Mouse (Mus musculus): Measurements from ENCODE around the gene Krtap4-8. TPM values are rescaled to one million over a fixed set of nuclear protein-coding genes. Genes with fewer than 3 reads are reported as not detected.
"Not testable (repeated sequence)": the region's sequence is repeated elsewhere in the genome, so short reads cannot be mapped to it uniquely, and the experiment has no call there.

Gene Krtap4-8
- total RNA-seq (2015), result not detected in 2 replicates
- total RNA-seq (2017), result not detected in 2 replicates

GRCm38 (mm10) chr11:99780604-99781003, at the start of gene Krtap4-8:
Gene Krtap4-8, minus strand, starts transcription at chr11:99780704.
- ATAC-seq (ENCODE audit: poor library complexity, severe bottlenecking), result no peak

- not testable (repeated sequence) for ATAC-seq (ENCODE audit: poor library complexity, severe bottlenecking)
Measured at GRCm38 (mm10) chr11:99815566-99815965, 35.1 kb upstream of the Krtap4-8 start, which contains the start of gene Gm11564. Gene Gm11564, minus strand, starts transcription at chr11:99815666.

GRCm38 (mm10) chr11:99809792-99810191, 29.3 kb upstream of the Krtap4-8 start, which contains the start of gene Krtap4-13:
Gene Krtap4-13, minus strand, starts transcription at chr11:99809892.
- ATAC-seq (ENCODE audit: poor library complexity, severe bottlenecking), result not testable (repeated sequence)

- ATAC-seq (ENCODE audit: poor library complexity, severe bottlenecking), result not testable (repeated sequence)
Measured at GRCm38 (mm10) chr11:99804346-99804745, 23.8 kb upstream of the Krtap4-8 start, which contains the start of gene Gm11554. Gene Gm11554, minus strand, starts transcription at chr11:99804446.

- ATAC-seq (ENCODE audit: poor library complexity, severe bottlenecking), result not testable (repeated sequence)
Measured at GRCm38 (mm10) chr11:99798832-99799231, 18.3 kb upstream of the Krtap4-8 start, which contains the start of gene Gm11569. Gene Gm11569, minus strand, starts transcription at chr11:99798932.

GRCm38 (mm10) chr11:99793367-99793766, 12.9 kb upstream of the Krtap4-8 start, which contains the start of gene Gm11596:
Gene Gm11596, minus strand, starts transcription at chr11:99793467.
- ATAC-seq (ENCODE audit: poor library complexity, severe bottlenecking), result no peak

GRCm38 (mm10) chr11:99784900-99785299, 4.4 kb upstream of the Krtap4-8 start, which contains the start of gene Krtap4-9:
Gene Krtap4-9, plus strand, starts transcription at chr11:99785200.
- ATAC-seq (ENCODE audit: poor library complexity, severe bottlenecking), result not testable (repeated sequence)

GRCm38 (mm10) chr11:99778401-99778800, 2.1 kb downstream of the Krtap4-8 start:
- no peak for ATAC-seq (ENCODE audit: poor library complexity, severe bottlenecking)

- not testable (repeated sequence) for ATAC-seq (ENCODE audit: poor library complexity, severe bottlenecking)
Measured at GRCm38 (mm10) chr11:99772813-99773212, 7.7 kb downstream of the Krtap4-8 start, which contains the start of gene Gm11595. Gene Gm11595, minus strand, starts transcription at chr11:99772913.

GRCm38 (mm10) chr11:99768410-99768809, 12.1 kb downstream of the Krtap4-8 start:
- no peak for ATAC-seq (ENCODE audit: poor library complexity, severe bottlenecking)

- ATAC-seq (ENCODE audit: poor library complexity, severe bottlenecking), result no peak
Measured at GRCm38 (mm10) chr11:99758877-99759276, 21.6 kb downstream of the Krtap4-8 start.

GRCm38 (mm10) chr11:99743985-99744384, 36.5 kb downstream of the Krtap4-8 start:
- ATAC-seq (ENCODE audit: poor library complexity, severe bottlenecking), result no peak

- ATAC-seq (ENCODE audit: poor library complexity, severe bottlenecking), result no peak
Measured at GRCm38 (mm10) chr11:99734190-99734589, 46.3 kb downstream of the Krtap4-8 start, which contains the start of gene Gm14180. Gene Gm14180, minus strand, starts transcription at chr11:99734290.

Other genes starting within 250 kb of the Krtap4-8 start
Only the 30 nearest of the 43 such genes appear.
- gene Krtap9-3, start 182.6 kb downstream of the Krtap4-8 start, total RNA-seq (2015), result not detected in 2 replicates
- gene Krtap9-3, start 182.6 kb downstream of the Krtap4-8 start, total RNA-seq (2017), result not detected in 2 replicates
- gene Gm11938, start 177.4 kb downstream of the Krtap4-8 start, total RNA-seq (2015), result not detected in 2 replicates
- gene Gm11938, start 177.4 kb downstream of the Krtap4-8 start, total RNA-seq (2017), result not detected in 2 replicates
- not detected in 2 replicates for gene Gm11937, start 170.5 kb downstream of the Krtap4-8 start, total RNA-seq (2015)
- not detected in 2 replicates for gene Gm11937, start 170.5 kb downstream of the Krtap4-8 start, total RNA-seq (2017)
- gene Krtap2-4, start 165.9 kb downstream of the Krtap4-8 start, total RNA-seq (2015), result not detected in 2 replicates
- not detected in 2 replicates for gene Krtap2-4, start 165.9 kb downstream of the Krtap4-8 start, total RNA-seq (2017)
- gene Gm11562, start 160.3 kb downstream of the Krtap4-8 start, total RNA-seq (2015), result not detected in 2 replicates
- not detected in 2 replicates for gene Gm11562, start 160.3 kb downstream of the Krtap4-8 start, total RNA-seq (2017)
- gene Krtap4-1, start 152.5 kb downstream of the Krtap4-8 start, total RNA-seq (2015), result not detected in 2 replicates
- not detected in 2 replicates for gene Krtap4-1, start 152.5 kb downstream of the Krtap4-8 start, total RNA-seq (2017)
- not detected in 2 replicates for gene Krtap4-2, start 145.6 kb downstream of the Krtap4-8 start, total RNA-seq (2015)
- gene Krtap4-2, start 145.6 kb downstream of the Krtap4-8 start, total RNA-seq (2017), result not detected in 2 replicates
- not detected in 2 replicates for gene Krtap4-7, start 136.6 kb downstream of the Krtap4-8 start, total RNA-seq (2015)
- gene Krtap4-7, start 136.6 kb downstream of the Krtap4-8 start, total RNA-seq (2017), result not detected in 2 replicates
- not detected in 2 replicates for gene Gm11555, start 130.5 kb downstream of the Krtap4-8 start, total RNA-seq (2015)
- not detected in 2 replicates for gene Gm11555, start 130.5 kb downstream of the Krtap4-8 start, total RNA-seq (2017)
- gene Gm11563, start 121.7 kb downstream of the Krtap4-8 start, total RNA-seq (2015), result not detected in 2 replicates
- gene Gm11563, start 121.7 kb downstream of the Krtap4-8 start, total RNA-seq (2017), result not detected in 2 replicates
- not detected in 2 replicates for gene Krtap4-6, start 114.7 kb downstream of the Krtap4-8 start, total RNA-seq (2015)
- gene Krtap4-6, start 114.7 kb downstream of the Krtap4-8 start, total RNA-seq (2017), result not detected in 2 replicates
- gene Gm14190, start 90.0 kb downstream of the Krtap4-8 start, total RNA-seq (2015), result not detected in 2 replicates
- not detected in 2 replicates for gene Gm14190, start 90.0 kb downstream of the Krtap4-8 start, total RNA-seq (2017)
- gene Gm14180, start 46.4 kb downstream of the Krtap4-8 start, total RNA-seq (2015), result not detected in 2 replicates
- not detected in 2 replicates for gene Gm14180, start 46.4 kb downstream of the Krtap4-8 start, total RNA-seq (2017)
- not detected in 2 replicates for gene Gm11595, start 7.8 kb downstream of the Krtap4-8 start, total RNA-seq (2015)
- not detected in 2 replicates for gene Gm11595, start 7.8 kb downstream of the Krtap4-8 start, total RNA-seq (2017)
- not detected in 2 replicates for gene Krtap4-9, start 4.5 kb upstream of the Krtap4-8 start, total RNA-seq (2015)
- gene Krtap4-9, start 4.5 kb upstream of the Krtap4-8 start, total RNA-seq (2017), result not detected in 2 replicates
- gene Gm11596, start 12.8 kb upstream of the Krtap4-8 start, total RNA-seq (2015), result not detected in 2 replicates
- not detected in 2 replicates for gene Gm11596, start 12.8 kb upstream of the Krtap4-8 start, total RNA-seq (2017)
- gene Gm11569, start 18.2 kb upstream of the Krtap4-8 start, total RNA-seq (2015), result not detected in 2 replicates
- gene Gm11569, start 18.2 kb upstream of the Krtap4-8 start, total RNA-seq (2017), result not detected in 2 replicates
- gene Gm11554, start 23.7 kb upstream of the Krtap4-8 start, total RNA-seq (2015), result not detected in 2 replicates
- gene Gm11554, start 23.7 kb upstream of the Krtap4-8 start, total RNA-seq (2017), result not detected in 2 replicates
- gene Krtap4-13, start 29.2 kb upstream of the Krtap4-8 start, total RNA-seq (2015), result not detected in 2 replicates
- not detected in 2 replicates for gene Krtap4-13, start 29.2 kb upstream of the Krtap4-8 start, total RNA-seq (2017)
- not detected in 2 replicates for gene Gm11564, start 35.0 kb upstream of the Krtap4-8 start, total RNA-seq (2015)
- not detected in 2 replicates for gene Gm11564, start 35.0 kb upstream of the Krtap4-8 start, total RNA-seq (2017)
- not detected in 2 replicates for gene 2300003K06Rik, start 57.4 kb upstream of the Krtap4-8 start, total RNA-seq (2015)
- not detected in 2 replicates for gene 2300003K06Rik, start 57.4 kb upstream of the Krtap4-8 start, total RNA-seq (2017)
- gene Krtap4-16, start 70.9 kb upstream of the Krtap4-8 start, total RNA-seq (2015), result not detected in 2 replicates
- gene Krtap4-16, start 70.9 kb upstream of the Krtap4-8 start, total RNA-seq (2017), result not detected in 2 replicates
- gene Gm11568, start 77.2 kb upstream of the Krtap4-8 start, total RNA-seq (2015), result not detected in 2 replicates
- not detected in 2 replicates for gene Gm11568, start 77.2 kb upstream of the Krtap4-8 start, total RNA-seq (2017)
- gene Gm11559, start 83.8 kb upstream of the Krtap4-8 start, total RNA-seq (2015), result not detected in 2 replicates
- not detected in 2 replicates for gene Gm11559, start 83.8 kb upstream of the Krtap4-8 start, total RNA-seq (2017)
- not detected in 2 replicates for gene Krtap9-1, start 92.7 kb upstream of the Krtap4-8 start, total RNA-seq (2015)
- not detected in 2 replicates for gene Krtap9-1, start 92.7 kb upstream of the Krtap4-8 start, total RNA-seq (2017)
- not detected in 2 replicates for gene Gm11567, start 98.5 kb upstream of the Krtap4-8 start, total RNA-seq (2015)
- not detected in 2 replicates for gene Gm11567, start 98.5 kb upstream of the Krtap4-8 start, total RNA-seq (2017)
- gene Krtap31-1, start 127.2 kb upstream of the Krtap4-8 start, total RNA-seq (2015), result not detected in 2 replicates
- gene Krtap31-1, start 127.2 kb upstream of the Krtap4-8 start, total RNA-seq (2017), result not detected in 2 replicates
- not detected in 2 replicates for gene Gm11565, start 134.0 kb upstream of the Krtap4-8 start, total RNA-seq (2015)
- not detected in 2 replicates for gene Gm11565, start 134.0 kb upstream of the Krtap4-8 start, total RNA-seq (2017)
- gene Krtap31-2, start 155.6 kb upstream of the Krtap4-8 start, total RNA-seq (2015), result not detected in 2 replicates
- not detected in 2 replicates for gene Krtap31-2, start 155.6 kb upstream of the Krtap4-8 start, total RNA-seq (2017)
- gene Krtap9-5, start 167.8 kb upstream of the Krtap4-8 start, total RNA-seq (2015), result not detected in 2 replicates
- gene Krtap9-5, start 167.8 kb upstream of the Krtap4-8 start, total RNA-seq (2017), result not detected in 2 replicates

Data from megakaryocyte, adult 5-6 weeks (primary cell).